Mouse (Mus musculus) heart, embryonic 11.5 days (tissue): ENCODE measurements around the gene Gm20388. TPM values are rescaled to one million over a fixed set of nuclear protein-coding genes. Genes with fewer than 3 reads are reported as not detected.

Source experiments
- ATAC-seq: fragments of 200-750 bp; cut with Nextera tagmentation; replicated peaks from 2 replicates; pipeline ENCODE4 v1.8.0; 2017; ENCODE audit warnings: moderate library complexity; ENCODE audit not compliant: insufficient number of reproducible peaks, low FRiP score, low TSS enrichment
- H3K27ac ChIP-seq: fragments of 300-500 bp; sonication (generic); 2 replicates; pipeline ENCODE4 v1.5.1; 2014; ENCODE audit warnings: mild to moderate bottlenecking, low read depth, low read length
- H3K27me3 ChIP-seq: fragments of 300-500 bp; sonication (generic); 2 replicates; pipeline ENCODE4 v1.6.1; 2014; ENCODE audit warnings: mild to moderate bottlenecking, low read length, mixed read lengths; ENCODE audit not compliant: control insufficient read depth, insufficient read depth
- H3K36me3 ChIP-seq: fragments of 300-500 bp; sonication (generic); 2 replicates; pipeline ENCODE4 v1.6.1; 2014; ENCODE audit warnings: mild to moderate bottlenecking, low read length, moderate library complexity, mixed read lengths; ENCODE audit not compliant: control insufficient read depth, insufficient read depth
- H3K4me1 ChIP-seq: fragments of 300-500 bp; sonication (generic); 2 replicates; pipeline ENCODE4 v1.6.1; 2014; ENCODE audit warnings: low read length; ENCODE audit not compliant: control insufficient read depth, insufficient read depth
- H3K4me2 ChIP-seq: fragments of 300-500 bp; sonication (generic); 2 replicates; pipeline ENCODE4 v1.6.1; 2014; ENCODE audit warnings: mild to moderate bottlenecking, moderate library complexity
- H3K4me3 ChIP-seq: fragments of 300-500 bp; sonication (generic); 2 replicates; pipeline ENCODE4 v1.5.1; 2014; ENCODE audit warnings: low read depth, low read length
- H3K9ac ChIP-seq: fragments of 300-500 bp; sonication (generic); 2 replicates; pipeline ENCODE4 v1.6.1; 2014; ENCODE audit warnings: mild to moderate bottlenecking, low read depth, low read length, moderate library complexity
- H3K9me3 ChIP-seq: fragments of 300-500 bp; sonication (generic); replicated peaks from 2 replicates; pipeline ENCODE4 v1.6.1; 2016; ENCODE audit warnings: low read length; ENCODE audit not compliant: control insufficient read depth
- WGBS: fragments of 180-500 bp; shearing (Covaris S2); extraction: QIAGEN DNeasy Blood & Tissue Kit; methylation state at CpG from one replicate; pipeline ENCODE4 v1.1.7; 2014; ENCODE audit not compliant: insufficient replicate concordance; 5-methylcytosine and 5-hydroxymethylcytosine counted together
- polyA plus RNA-seq: library from polyadenylated mRNA; unstranded; fragments of >200 nt; fragmentation: Nextera tagmentation; extraction: Ambion mirVana; gene quantifications from 2 replicates; pipeline ENCODE4 v1.2.1, GENCODE M21; 2014

Gm20388 gene
- polyA plus RNA-seq, 1 experiment from 2014 or later = 6.4 TPM

DNA sequence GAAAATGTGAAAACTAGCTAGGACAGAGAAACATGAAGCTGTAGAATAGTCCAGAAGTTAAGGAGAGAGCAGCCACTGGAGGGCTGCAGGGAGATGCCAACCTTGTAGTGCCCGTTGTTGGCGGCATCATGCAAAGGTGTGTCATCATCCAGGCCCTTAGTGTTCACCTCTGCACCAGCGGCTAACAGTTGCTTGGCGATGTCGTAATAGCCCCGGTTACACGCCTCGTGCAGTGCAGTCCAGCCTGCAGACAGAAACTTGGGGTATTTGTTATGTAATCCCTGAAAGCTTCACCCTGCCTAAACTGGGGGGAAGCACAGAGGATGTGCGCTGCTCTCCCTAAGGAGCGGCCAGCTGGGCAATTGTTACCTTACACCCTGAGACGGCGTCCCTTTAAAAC, 2987.8 kb downstream of the Gm20388 start:
- no peaks in the 10 kb centered on the region for H3K27me3 ChIP-seq
- WGBS = 93% methylated on average over 12 of the region's 12 CpGs
- no peak for ATAC-seq

DNA sequence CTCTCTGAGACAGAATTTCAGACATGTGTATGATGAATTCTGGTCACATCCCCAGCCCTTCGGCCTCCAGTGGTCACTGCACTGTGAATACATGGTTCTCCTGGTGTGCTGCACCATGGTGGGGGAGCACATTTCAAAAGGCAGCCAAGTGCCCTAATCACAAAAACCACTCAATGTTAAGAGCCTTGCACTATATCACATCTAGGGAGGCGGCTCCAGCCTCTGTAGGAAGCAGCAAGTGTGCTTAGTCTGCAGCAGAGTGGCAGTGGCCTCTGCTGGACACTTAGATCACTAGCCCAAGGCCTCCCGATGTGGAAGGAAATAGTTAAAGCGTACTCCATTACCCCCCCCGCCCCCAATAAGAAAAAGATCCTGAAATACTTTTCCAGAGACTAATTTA, 2988.4 kb downstream of the Gm20388 start:
- Histone ChIP-seq H3K4me2 (no peak overlapping the region), H3K9ac (no peak overlapping the region), H3K4me3 (no peak overlapping the region), H3K4me1 (peaks cover 33% of the 10 kb centered on the region), H3K27ac (no peak overlapping the region), H3K36me3 (peaks cover 26% of the 10 kb centered on the region), H3K9me3 (no peaks in the 10 kb centered on the region), H3K27me3 (no peaks in the 10 kb centered on the region)
- 59% methylated on average over 5 of the region's 5 CpGs for WGBS
- 0 out of 2 replicates have a peak, but pooled peaks have one; percentile 49 for ATAC-seq

More for the DNA sequence above, 2987.8 kb downstream of the Gm20388 start:
- no peak overlapping the region for H3K4me2 ChIP-seq
- no peak overlapping the region for H3K9ac ChIP-seq
- H3K4me1 ChIP-seq = peaks cover 33% of the 10 kb centered on the region
- H3K27ac ChIP-seq = no peak overlapping the region
- H3K9me3 ChIP-seq = no peaks in the 10 kb centered on the region
- H3K36me3 ChIP-seq = peaks cover 32% of the 10 kb centered on the region
- no peak overlapping the region for H3K4me3 ChIP-seq

DNA sequence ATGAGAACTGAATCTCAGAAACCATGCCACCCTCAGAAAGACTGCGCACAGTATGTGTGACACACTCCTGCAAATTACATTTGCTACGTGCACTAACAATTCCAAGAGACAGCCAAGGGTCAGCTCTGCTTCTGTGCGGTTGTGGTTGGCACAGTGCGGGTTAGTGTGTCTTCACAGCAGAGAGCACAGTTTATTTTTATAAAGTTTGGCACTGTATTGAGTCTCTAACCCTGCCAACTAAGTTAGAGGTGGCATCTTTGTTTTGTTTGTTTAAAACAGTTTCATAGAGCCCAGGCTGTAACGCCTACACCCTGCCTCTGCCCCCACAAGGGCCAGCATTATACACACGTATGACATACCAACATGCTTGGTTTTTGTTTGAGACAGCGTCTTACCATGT, 2990.8 kb downstream of the Gm20388 start:
- no peaks in the 10 kb centered on the region for H3K27me3 ChIP-seq
- no peak overlapping the region for H3K9ac ChIP-seq
- H3K4me2 ChIP-seq = no peak overlapping the region
- peaks cover 7% of the 10 kb centered on the region; the same call in 1 of the 2 replicates for H3K36me3 ChIP-seq
- H3K4me1 ChIP-seq = peaks cover 38% of the 10 kb centered on the region
- no peaks in the 10 kb centered on the region for H3K9me3 ChIP-seq
- no peak overlapping the region for H3K27ac ChIP-seq
- H3K4me3 ChIP-seq = no peak overlapping the region
- 95% methylated on average over 7 of the region's 7 CpGs for WGBS
- no peak for ATAC-seq

DNA sequence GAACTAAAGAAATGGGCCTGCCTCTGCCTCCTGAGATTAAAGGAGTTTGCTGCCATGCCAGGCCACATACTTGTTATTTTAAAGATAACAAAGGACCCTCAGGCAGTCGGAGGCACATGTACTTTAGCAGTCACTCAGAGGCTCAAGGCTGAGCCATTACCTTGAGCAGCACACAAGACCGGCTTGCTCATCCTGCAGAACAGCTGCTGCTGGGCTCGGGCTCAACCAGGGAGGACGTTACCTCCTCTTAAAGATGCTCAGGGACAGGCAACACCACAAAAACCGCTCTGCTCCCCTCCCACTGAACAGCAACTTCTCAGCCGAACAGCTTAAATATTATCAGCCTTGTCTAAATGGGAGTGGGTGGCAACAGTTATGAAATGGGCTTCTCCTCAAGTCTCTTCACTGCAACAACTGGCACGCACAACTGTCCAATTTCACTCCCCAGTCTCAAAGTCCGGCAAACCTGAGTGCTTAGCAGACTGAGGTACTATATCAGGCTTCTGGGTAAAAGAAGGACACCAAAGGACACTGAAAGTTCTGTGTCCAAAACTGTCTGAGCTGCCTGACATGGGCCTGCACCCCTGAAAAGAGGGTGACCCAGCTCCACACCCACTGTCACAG, 2991.4 kb downstream of the Gm20388 start:
- Histone ChIP-seq H3K4me2 (no peak overlapping the region), H3K9ac (no peak overlapping the region), H3K4me3 (no peak overlapping the region), H3K36me3 (0 out of 2 replicates have a peak, but pooled peaks cover 4% of the 10 kb centered on the region), H3K27me3 (no peaks in the 10 kb centered on the region), H3K4me1 (peaks cover 39% of the 10 kb centered on the region), H3K9me3 (no peaks in the 10 kb centered on the region), H3K27ac (no peak overlapping the region)
- WGBS = 78% methylated on average over 8 of the region's 8 CpGs
- ATAC-seq = no peak

DNA sequence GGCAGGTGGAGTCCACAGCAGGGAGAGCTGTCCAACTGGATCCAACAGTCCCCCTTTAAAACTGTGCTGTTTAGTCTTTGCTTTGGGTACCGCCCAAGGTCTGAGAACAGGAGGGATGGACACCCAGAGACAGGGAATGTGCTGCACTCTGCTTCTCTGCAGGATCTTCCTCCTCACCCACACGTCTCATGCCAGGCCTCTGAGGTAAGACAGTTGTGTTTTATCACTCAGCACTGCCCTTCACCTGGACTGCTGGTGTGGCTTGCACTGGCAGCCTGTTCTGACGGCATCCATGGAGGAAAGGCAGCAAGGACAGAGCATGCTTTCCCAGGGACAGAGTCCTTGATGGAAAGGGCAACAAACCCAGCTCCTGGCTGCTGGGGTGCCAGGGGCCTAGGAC, 2991.9 kb downstream of the Gm20388 start:
- WGBS = 69% methylated on average over 3 of the region's 3 CpGs
- ATAC-seq = no peak
- no peak overlapping the region for H3K9ac ChIP-seq
- H3K27ac ChIP-seq = no peak overlapping the region
- H3K4me2 ChIP-seq = no peak overlapping the region
- peaks cover 39% of the 10 kb centered on the region for H3K4me1 ChIP-seq
- no peaks in the 10 kb centered on the region for H3K9me3 ChIP-seq
- H3K36me3 ChIP-seq = peaks cover 5% of the 10 kb centered on the region; the same call in 1 of the 2 replicates
- H3K4me3 ChIP-seq = no peak overlapping the region
- no peaks in the 10 kb centered on the region for H3K27me3 ChIP-seq

DNA sequence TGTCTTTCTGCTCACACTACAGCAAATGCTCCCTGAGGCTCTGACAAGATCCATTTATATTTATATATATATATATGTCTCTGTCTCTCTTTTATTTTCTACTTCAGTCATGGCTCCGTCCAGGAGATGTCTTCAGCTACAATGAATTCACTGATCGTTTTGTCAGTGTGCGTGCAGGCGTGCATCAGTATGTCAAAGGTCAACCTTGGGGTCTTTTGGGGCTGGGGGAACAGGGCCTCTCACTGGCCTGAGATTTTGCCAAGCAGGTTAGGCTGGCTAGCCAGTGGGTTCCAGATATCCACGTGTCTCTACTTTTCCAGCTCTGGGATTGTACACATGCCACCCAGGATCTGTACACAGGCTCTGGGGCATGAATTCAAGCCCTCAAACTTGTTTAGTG, 2992.4 kb downstream of the Gm20388 start:
- ATAC-seq = no peak
- WGBS = 85% methylated on average over 5 of the region's 5 CpGs
- Histone ChIP-seq H3K4me3 (no peak overlapping the region), H3K27me3 (no peaks in the 10 kb centered on the region), H3K9me3 (no peaks in the 10 kb centered on the region), H3K4me2 (no peak overlapping the region), H3K27ac (no peak overlapping the region), H3K9ac (no peak overlapping the region), H3K36me3 (peaks cover 8% of the 10 kb centered on the region; the same call in 1 of the 2 replicates), H3K4me1 (peaks cover 38% of the 10 kb centered on the region)

DNA sequence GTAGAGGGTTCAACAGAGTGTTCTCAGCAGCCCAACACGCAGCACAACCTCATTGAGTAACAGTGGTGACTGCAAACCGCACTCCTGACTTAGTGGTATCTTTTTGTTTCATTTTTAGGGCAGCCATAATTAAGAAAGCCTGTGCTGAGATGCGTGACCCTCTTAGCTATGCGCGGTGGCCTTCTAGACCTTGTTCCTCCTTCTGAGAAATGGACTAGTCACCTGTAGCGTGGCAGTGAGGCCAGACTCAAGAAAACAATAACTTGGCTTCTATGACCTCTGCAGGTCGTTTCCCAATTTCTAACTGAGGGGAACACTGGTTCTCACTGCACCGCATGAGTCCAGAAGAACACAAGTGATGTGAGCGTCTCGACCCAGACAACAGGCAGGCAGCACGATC, 2993.9 kb downstream of the Gm20388 start:
- Histone ChIP-seq H3K4me1 (peaks cover 23% of the 10 kb centered on the region; the same call in 1 of the 2 replicates), H3K36me3 (peaks cover 4% of the 10 kb centered on the region; the same call in 1 of the 2 replicates), H3K9me3 (no peaks in the 10 kb centered on the region), H3K27me3 (no peaks in the 10 kb centered on the region), H3K9ac (no peak overlapping the region), H3K4me3 (no peak overlapping the region), H3K4me2 (no peak overlapping the region), H3K27ac (no peak overlapping the region)
- 93% methylated on average over 11 of the region's 11 CpGs for WGBS
- no peak for ATAC-seq

DNA sequence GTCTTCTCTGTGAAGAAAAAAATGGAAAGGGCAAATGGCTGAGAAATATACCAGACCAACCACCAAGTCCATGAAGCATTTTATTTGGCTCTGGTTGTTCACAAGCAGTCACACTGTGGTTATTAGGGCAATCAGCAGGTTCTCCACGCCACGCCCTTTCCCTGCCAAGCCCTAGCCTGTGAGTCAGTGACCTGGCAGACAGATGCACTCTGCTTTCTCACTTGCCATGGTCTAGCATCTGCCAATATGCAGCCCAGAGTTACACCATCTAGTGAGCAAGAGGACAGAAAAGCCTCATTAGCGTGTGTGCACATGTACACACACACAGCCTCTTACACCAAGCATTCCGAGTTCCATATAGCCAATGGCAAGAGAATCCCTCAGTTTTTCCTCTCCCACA, 2994.7 kb downstream of the Gm20388 start:
- no peak; the same call in 1 of the 2 replicates for ATAC-seq
- no peaks in the 10 kb centered on the region for H3K27me3 ChIP-seq
- no peaks in the 10 kb centered on the region for H3K9me3 ChIP-seq
- no peak overlapping the region for H3K4me2 ChIP-seq
- no peak overlapping the region for H3K4me3 ChIP-seq
- 94% methylated on average over 4 of the region's 4 CpGs for WGBS
- peaks cover 23% of the 10 kb centered on the region for H3K4me1 ChIP-seq
- peaks cover 4% of the 10 kb centered on the region; the same call in 1 of the 2 replicates for H3K36me3 ChIP-seq
- H3K9ac ChIP-seq = no peak overlapping the region
- H3K27ac ChIP-seq = no peak overlapping the region

DNA sequence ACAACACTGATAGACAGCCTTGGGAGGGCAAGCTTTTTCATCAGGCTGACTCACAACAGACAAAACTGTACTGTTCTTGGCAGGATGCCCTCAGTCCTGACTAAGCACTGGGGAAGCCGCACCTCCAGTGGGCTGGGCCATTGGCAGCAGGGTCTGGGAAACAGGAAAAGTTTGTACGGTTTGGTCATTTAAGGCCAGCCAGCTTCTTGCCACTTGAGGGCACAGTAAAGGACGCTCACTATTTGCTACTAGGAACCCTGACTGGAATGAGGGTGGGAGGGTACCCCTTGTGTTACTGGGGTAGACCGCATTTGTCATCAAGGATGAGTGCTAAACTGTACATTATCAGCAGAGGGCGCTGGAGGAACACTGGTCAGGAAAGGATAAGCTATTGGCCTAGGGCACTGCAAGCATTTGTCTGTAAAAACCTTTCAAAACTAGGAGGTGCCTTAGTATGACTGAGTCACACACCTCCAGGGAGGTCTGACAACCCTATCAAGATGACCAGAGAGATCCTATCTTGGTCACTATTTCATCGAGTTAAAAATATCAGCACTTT, 2995.9 kb downstream of the Gm20388 start:
- Histone ChIP-seq H3K27ac (no peak overlapping the region), H3K9me3 (no peaks in the 10 kb centered on the region), H3K4me3 (no peak overlapping the region), H3K36me3 (peaks cover 4% of the 10 kb centered on the region; the same call in 1 of the 2 replicates), H3K4me2 (no peak overlapping the region), H3K9ac (no peak overlapping the region), H3K4me1 (peaks cover 20% of the 10 kb centered on the region), H3K27me3 (no peaks in the 10 kb centered on the region)
- peak; percentile 44; the same call in 1 of the 2 replicates for ATAC-seq
- 41% methylated on average over 6 of the region's 6 CpGs for WGBS
